Mouse (Mus musculus) lung, postnatal 4 days (tissue): Measurements from ENCODE around the gene Ankrd35.
"Not testable (repeated sequence)": the region's sequence is repeated elsewhere in the genome, so short reads cannot be mapped to it uniquely, and the experiment has no call there.

Experiments
- DNase-seq, 2 experiments: peaks; one replicate each; pipeline ENCODE4 v3.0.0; 2021

The Ankrd35 gene

DNA sequence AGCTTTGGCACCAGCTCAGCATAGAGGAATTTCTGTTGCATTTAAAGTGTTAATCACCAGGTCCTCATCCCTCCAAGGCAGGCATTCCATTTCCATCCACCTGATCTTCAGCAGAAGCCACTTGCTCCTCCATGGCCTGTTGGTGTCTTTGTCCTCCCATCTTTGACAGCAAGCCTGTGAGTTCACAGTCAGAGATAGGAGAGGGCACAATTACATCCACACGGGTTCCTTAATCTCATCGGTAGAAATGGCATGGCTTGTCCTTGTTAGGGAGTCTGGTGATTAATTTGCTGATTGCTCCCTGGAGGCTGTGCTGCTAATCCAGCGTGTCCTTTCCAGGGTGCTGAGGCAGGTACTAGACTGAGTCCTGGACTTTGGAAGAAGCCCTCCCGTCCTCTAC is 3.6 kb downstream of the Ankrd35 start:
- DNase-seq = no peak

- DNase-seq = no peak
Measured at GRCm38 (mm10) chr3:96674442-96674841, 4.5 kb downstream of the Ankrd35 start.

DNA sequence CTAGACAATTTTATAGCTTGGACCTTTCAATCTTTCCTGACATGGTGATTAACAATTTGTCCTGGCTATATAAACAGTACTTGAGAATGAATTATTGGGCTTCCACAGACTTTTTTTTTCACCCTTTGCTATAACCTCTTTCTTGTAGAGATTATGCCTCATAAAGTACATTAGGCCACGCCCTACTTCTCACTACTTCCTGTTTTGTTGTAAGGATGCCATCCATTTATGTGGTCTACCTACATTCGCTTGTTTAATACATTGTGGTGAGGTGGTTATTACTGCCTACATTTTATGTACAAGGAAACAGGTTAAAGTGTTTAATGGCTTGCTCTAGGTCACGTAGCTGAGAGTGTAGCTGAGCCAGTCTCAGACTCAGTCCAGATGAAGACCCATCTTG is 5.2 kb downstream of the Ankrd35 start:
- DNase-seq = no peak

DNA sequence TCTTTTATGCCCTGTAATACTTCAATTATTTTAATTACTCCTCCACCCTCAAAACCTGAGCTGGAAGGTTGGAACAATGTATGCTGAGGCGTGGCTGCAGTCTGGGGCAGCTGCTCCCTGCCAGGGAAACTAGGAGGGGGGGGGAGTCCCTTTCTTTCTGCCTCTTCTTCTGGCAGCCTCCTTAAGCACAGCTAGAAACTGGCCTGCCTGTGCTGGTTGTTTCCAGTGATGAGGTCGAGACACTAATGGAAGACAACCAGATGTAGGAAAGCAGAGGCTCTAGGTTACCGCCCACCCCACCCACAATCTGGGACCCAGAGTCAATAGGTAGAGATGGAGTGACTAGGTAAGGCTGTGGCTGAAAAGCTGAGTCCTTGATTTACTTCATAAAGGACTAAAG is 5.8 kb downstream of the Ankrd35 start:
- DNase-seq = no peak

DNA sequence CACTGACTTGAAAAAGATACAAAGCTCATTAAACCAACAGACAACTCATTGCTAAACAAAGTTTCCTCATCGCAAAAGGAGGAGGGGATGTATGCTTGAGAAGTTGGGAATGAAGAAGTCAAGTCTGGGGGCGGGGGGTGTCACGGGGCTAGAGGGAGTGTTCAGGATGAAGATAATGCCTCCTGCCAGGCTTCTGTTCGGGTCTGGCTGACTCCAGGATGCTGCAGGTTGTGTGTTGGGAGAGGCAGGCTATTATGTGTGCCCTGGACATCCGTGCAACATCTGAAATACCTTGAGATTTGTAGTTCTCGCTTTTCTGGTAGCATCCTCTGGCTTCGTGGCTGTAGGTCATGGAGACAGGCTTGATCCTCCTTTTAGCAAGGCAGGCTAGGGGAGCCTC is 8.5 kb downstream of the Ankrd35 start:
- DNase-seq = no peak

- no peak for DNase-seq
Measured at GRCm38 (mm10) chr3:96679159-96679674, 9.3 kb downstream of the Ankrd35 start.

DNA sequence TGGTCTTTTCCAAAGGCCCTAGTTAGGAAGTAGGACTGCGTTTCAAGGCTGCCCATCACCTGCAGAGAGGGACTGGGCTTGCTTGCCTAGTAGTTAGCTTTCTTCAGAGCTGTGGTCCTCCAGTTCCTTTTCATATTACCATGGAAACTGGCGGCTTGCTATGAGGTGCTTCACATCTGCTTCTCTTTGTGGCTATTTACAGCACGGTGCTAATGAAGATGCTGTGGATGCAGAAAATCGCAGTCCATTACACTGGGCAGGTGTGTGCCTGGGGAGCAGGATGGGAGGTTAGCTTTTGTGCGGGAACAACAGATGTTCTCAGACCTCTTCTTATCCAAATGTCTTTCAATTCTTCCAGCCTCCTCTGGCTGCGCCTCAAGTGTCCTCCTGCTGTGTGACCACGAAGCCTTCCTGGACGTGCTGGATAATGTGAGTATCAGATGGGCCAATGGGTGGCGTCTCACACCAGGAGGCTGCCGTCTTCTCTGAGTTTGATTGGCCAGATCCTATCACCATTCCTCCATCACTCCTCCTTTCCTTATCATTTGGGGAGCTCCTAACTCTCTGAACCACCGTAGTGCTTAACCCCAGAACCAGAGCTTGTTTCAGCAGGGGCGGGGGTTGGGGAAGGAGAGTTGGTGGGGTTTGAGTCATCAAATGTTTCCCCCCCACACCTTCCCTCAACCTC is 10.5 kb downstream of the Ankrd35 start:
- DNase-seq = no peak

DNA sequence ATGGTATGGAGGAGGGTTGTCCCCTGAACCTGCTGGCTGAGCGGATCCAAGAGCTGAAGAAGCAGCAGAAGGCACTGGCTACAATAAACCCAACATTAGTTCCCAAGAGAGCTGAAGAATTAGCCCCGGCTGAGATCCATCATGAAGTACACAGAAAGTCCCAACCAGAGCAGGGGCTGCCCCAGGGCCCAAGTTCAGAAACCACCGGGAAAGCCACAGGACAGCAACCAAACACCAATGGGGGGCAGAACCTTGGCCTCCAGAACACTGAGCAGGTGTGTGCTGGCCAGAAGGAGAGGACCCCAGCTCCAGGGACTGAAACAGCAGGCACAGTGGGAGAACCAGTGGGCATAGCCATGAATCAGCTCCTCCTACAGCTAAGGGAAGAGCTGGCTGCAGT is 13.6 kb downstream of the Ankrd35 start:
- no peak for DNase-seq

- no peak for DNase-seq
Measured at GRCm38 (mm10) chr3:96684151-96684821, 14.4 kb downstream of the Ankrd35 start.

DNA sequence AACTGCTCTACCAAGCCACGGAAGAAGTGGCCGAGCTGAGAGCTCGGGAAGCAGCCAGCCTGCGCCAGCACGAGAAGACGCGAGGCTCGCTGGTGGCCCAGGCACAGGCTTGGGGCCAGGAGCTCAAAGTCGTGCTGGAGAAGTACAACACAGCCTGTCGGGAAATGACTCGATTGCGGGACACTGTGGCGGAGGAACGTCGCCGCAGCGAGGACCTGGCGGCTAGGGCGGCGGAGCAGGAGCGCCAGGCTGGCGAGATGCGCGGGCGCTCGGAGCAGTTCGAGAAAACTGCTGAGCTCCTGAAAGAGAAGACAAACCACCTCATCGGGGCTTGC is 14.9 kb downstream of the Ankrd35 start:
- DNase-seq = no peak

GRCm38 (mm10) chr3:96686057-96686456 is 16.1 kb downstream of the Ankrd35 start:
- DNase-seq = not testable (repeated sequence)

GRCm38 (mm10) chr3:96688854-96689253 is 18.9 kb downstream of the Ankrd35 start:
- DNase-seq = no peak

GRCm38 (mm10) chr3:96690298-96690697 is 20.4 kb downstream of the Ankrd35 start:
- no peak for DNase-seq

- peak; percentile 48 to 49 for DNase-seq
Measured at GRCm38 (mm10) chr3:96692506-96692905, 22.6 kb downstream of the Ankrd35 start.

DNA sequence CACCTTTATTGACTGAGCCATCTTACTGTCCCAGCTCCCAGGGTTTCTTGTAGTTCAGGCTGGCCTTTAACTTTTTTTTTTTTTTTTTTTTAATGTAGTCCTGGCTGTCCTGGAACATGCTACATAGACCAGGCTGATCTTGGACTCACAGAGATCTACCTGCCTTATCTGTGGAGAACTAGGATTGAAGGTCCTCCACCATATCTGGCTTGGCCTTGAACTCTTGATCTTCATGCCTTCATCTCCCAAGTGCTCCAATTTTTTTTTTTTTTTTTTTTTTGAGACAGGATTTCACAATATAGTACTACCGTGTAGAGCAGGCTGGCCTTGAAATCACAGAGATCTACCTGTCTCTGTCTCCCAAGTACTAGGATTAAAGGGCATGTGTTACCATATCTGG is 23.6 kb downstream of the Ankrd35 start:
- no peak for DNase-seq

DNA sequence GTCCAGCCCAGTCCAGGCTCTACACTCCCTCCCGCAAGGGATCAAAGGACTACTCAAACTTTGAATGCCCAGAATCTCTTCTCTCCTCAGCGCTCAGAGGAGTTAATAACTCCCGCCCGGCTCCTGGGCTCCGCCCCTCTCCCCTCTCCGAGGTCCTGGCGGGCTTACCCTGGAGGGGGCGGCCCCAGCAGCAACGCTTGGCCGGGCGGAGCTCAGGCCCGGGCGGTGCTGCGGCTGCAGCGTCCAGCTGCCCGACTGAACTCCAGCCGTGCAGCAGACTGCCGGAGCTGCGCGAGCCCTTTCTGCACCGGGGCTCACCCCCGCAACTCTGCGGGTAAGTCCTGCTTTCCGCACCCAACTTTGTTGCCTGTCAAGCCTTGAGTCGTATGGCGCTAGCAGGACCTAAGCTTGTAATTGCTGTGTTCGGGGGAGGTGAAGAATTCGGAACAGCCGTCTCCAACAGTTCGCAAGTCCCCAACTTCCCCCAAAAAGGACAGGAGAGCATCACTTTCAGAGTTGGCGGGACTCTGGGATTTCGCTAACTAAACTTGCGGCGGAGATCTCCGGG is 26.4 kb downstream of the Ankrd35 start, which contains the start of gene Pias3:
TSS of gene Pias3 (plus strand) at position 187 of the 568 bp plus-strand sequence.
- DNase-seq = peak; percentile 90 to 95

DNA sequence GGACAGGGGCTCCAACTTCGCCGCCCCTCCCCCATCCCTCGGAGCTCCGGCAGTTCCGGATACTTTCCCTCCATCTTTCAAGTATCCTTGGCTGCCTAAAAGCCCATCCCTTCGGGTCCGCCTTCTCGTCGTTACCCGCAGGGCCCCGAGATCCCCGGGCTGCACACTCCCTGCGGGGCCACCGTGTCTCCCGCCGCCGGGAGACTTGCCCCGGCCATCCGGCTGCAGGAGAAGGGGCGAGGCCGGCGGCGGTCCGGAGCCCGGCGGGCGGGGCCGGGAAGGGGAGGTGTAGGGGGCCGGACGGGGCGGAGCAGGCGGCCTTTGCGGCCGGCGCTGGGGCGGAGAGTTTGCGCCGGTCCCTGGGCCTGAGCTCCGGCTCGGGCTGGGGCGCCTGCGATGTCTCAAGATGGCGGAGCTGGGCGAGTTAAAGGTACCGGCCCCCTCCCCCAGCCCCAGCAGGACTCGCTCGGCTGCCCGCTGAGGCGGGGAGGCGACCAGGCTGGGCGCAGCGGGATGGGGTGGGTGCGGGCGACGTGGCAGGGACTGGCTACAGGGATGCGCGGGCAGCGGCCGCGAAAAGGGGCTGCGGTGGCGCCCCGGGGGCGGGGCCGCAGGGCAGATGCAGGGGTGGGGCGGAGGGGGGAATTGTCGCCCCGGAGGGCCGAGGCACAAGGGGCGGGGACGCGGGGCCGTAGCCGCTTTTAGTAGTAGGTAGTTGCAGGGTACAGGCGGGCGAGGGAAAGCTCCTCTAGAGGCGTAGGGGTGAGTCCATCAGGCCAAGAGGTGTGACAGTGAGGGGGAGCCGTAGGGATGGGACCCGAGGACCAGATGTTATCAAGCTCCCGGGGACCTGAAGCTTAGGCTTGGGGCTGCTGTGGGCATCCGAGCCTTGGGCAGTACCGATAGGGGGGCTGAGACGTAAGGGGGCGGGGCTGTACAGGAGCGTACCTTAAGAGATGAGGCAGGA is 27.1 kb downstream of the Ankrd35 start:
- DNase-seq = peak; percentile 94 to 96

GRCm38 (mm10) chr3:96698993-96699690 is 29.2 kb downstream of the Ankrd35 start:
- no peak for DNase-seq

- no peak for DNase-seq
Measured at GRCm38 (mm10) chr3:96700376-96700775, 30.4 kb downstream of the Ankrd35 start.

DNA sequence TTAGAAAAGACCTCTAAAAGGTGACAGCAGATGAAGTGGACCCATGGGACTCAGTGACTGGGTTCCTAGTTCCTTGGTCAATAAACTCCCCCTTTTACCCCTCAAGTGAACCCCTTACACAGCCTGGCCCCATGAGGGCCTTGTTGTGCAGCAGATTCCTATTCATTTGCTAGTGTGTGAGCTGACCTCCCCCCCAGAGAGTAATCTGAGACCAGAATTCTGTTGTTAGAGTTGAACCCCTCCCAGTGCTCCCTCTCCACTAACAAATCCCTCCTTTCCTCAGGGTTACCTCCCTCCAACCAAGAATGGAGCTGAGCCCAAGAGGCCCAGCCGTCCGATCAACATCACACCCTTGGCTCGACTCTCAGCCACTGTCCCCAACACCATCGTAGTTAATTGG is 31.1 kb downstream of the Ankrd35 start:
- DNase-seq = no peak

DNA sequence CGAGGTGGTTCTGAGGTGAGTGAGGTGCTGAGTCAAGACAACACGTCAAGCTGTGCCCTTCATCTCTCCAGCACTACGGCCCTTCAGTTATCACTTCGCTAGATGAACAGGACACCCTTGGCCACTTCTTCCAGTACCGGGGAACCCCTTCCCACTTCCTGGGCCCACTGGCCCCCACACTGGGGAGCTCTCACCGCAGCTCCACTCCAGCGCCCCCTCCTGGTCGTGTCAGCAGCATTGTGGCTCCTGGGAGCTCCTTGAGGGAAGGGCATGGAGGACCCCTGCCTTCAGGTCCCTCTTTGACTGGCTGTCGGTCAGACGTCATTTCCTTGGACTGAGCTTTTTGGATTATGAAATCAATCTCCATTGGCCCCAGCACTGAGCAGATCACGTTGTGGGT is 34.8 kb downstream of the Ankrd35 start:
- peak; percentile 43 to 44 for DNase-seq

DNA sequence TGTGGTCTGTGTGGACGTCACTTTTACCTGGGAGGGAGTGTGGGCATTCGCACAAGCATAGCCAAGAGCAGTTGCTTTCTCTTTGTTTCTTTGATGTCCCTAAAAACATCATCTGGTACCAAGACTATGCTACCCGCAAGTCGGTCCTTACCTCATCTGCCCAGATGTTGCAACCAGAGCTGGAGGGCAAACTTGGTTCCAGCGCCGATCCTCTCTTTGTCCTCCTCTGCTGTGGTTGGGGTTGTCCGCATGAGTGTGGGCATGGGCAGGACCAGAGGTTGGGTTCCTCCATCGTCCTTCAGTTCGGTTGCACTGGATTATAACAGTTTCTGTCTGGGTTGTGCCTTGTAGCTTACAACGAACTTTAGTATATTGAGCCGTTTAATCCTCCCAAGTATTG is 36.3 kb downstream of the Ankrd35 start:
- DNase-seq = no peak
